In genomic region chr14:87126076-87126639, GRCm38 (mm10) we compare ENCODE assay signal across 21 mouse cellular contexts.
"Had no signal": no experiment of that assay in that cellular context is flagged by ENCODE, and none has a peak within 500 bp of the region (broad histone marks: within the 10 kb centered on the region; RNA-seq: fewer than 3 reads in every experiment).

No protein-coding gene starts in this region.

- H3K36me3 ChIP-seq: midbrain, embryonic 12.5 days; neural tube, embryonic 12.5 days; stomach, embryonic 15.5 days had no signal

- ATAC-seq: liver, postnatal 0 days; lung, postnatal 0 days; midbrain, embryonic 16.5 days had no signal

- H3K4me3 ChIP-seq: liver, embryonic 13.5 days; liver, embryonic 15.5 days; midbrain, embryonic 12.5 days; neural tube, embryonic 12.5 days; stomach, embryonic 15.5 days had no signal

- H3K4me1 ChIP-seq: liver, embryonic 13.5 days; liver, embryonic 15.5 days; neural tube, embryonic 12.5 days; stomach, embryonic 15.5 days had no signal

- H3K9me3 ChIP-seq: liver, embryonic 13.5 days; liver, embryonic 15.5 days; midbrain, embryonic 12.5 days; neural tube, embryonic 12.5 days; stomach, embryonic 15.5 days had no signal

- H3K4me2 ChIP-seq: liver, embryonic 11.5 days; liver, embryonic 13.5 days; liver, embryonic 15.5 days; midbrain, embryonic 12.5 days; neural tube, embryonic 12.5 days; stomach, embryonic 15.5 days had no signal

- H3K27ac ChIP-seq: liver, embryonic 13.5 days; liver, embryonic 15.5 days; macrophage; midbrain, embryonic 12.5 days; neural tube, embryonic 12.5 days had no signal

- DNase-seq: liver; liver, embryonic 13.5 days; liver, postnatal 0 days; midbrain, embryonic 14.5 days; retina, postnatal 1 day; right cerebral cortex, adult 18-20 months; right cerebral cortex, postnatal 25 days; right cerebral cortex, postnatal 4 days; spleen, adult 18-20 months; thymus, adult 2 months; thymus, postnatal 25 days; thymus, postnatal 4 days had no signal

- H3K27me3 ChIP-seq: liver, embryonic 13.5 days; liver, embryonic 15.5 days; megakaryocyte, embryonic 14.5 days; midbrain, embryonic 12.5 days; neural tube, embryonic 12.5 days; stomach, embryonic 15.5 days had no signal

- H3K9ac ChIP-seq: liver, embryonic 13.5 days; liver, embryonic 15.5 days; liver, postnatal 0 days; midbrain, embryonic 12.5 days; neural tube, embryonic 12.5 days; stomach, embryonic 15.5 days had no signal
